Mouse (Mus musculus) megakaryocyte-erythroid progenitor cell, adult 5-6 weeks (primary cell): ENCODE measurements around the gene Cd79b. TPM values are rescaled to one million over a fixed set of nuclear protein-coding genes. Genes with fewer than 3 reads are reported as not detected.

Experiments
- ATAC-seq: replicated peaks from 2 replicates; pipeline ENCODE4 v1.8.0; 2016; ENCODE audit warnings: mild to moderate bottlenecking, inconsistent platforms; ENCODE audit not compliant: severe bottlenecking, poor library complexity, low FRiP score, low TSS enrichment
- total RNA-seq, 2 experiments: library from RNA; stranded (forward) in 1 of 2; stranded (reverse) in 1 of 2; fragments of 200-1000, 215-1000 nt in 1 of 2; fragments of >200 nt in 1 of 2; fragmentation: Nextera tagmentation in 1 of 2; gene quantifications; 2 replicates each; pipeline ENCODE4 v1.2.3; 2014 to 2017

The Cd79b gene
- total RNA-seq, 2 experiments from 2014 or later = 1.4 to 21.6 TPM

- ATAC-seq = no peak
Observed at GRCm38 (mm10) chr11:106283371-106283770, 31.2 kb downstream of the Cd79b start.

GRCm38 (mm10) chr11:106282452-106282851, 32.1 kb downstream of the Cd79b start:
- ATAC-seq = no peak

GRCm38 (mm10) chr11:106276454-106276853, 38.1 kb downstream of the Cd79b start, which contains the start of gene Tcam1:
Gene Tcam1 (plus strand): TSS chr11:106276672.
- peak; percentile 77 for ATAC-seq

- no peak for ATAC-seq
Observed at GRCm38 (mm10) chr11:106274971-106275411, 39.6 kb downstream of the Cd79b start.

- ATAC-seq = no peak
Observed at GRCm38 (mm10) chr11:106274374-106274773, 40.2 kb downstream of the Cd79b start.

- no peak for ATAC-seq
Observed at GRCm38 (mm10) chr11:106273811-106274210, 40.8 kb downstream of the Cd79b start.

- ATAC-seq = no peak
Observed at GRCm38 (mm10) chr11:106273311-106273684, 41.3 kb downstream of the Cd79b start.

GRCm38 (mm10) chr11:106272644-106273310, 41.8 kb downstream of the Cd79b start, which contains the start of gene Smarcd2:
Gene Smarcd2 (minus strand): TSS chr11:106272972.
- ATAC-seq = peak; percentile 82

- ATAC-seq = no peak; the same call in 1 of the 2 replicates
Observed at GRCm38 (mm10) chr11:106271794-106272643, 42.5 kb downstream of the Cd79b start.

GRCm38 (mm10) chr11:106271131-106271793, 43.3 kb downstream of the Cd79b start:
- no peak for ATAC-seq

- no peak for ATAC-seq
Observed at GRCm38 (mm10) chr11:106269060-106269431, 45.5 kb downstream of the Cd79b start.

- ATAC-seq = no peak
Observed at GRCm38 (mm10) chr11:106268326-106269059, 46.1 kb downstream of the Cd79b start.

- no peak for ATAC-seq
Observed at GRCm38 (mm10) chr11:106267871-106268270, 46.7 kb downstream of the Cd79b start.

- peak; percentile 73 for ATAC-seq
Observed at GRCm38 (mm10) chr11:106267311-106267852, 47.2 kb downstream of the Cd79b start.

- ATAC-seq = no peak
Observed at GRCm38 (mm10) chr11:106266431-106266830, 48.1 kb downstream of the Cd79b start.

- no peak for ATAC-seq
Observed at GRCm38 (mm10) chr11:106265570-106265969, 49.0 kb downstream of the Cd79b start.

- ATAC-seq = no peak
Observed at GRCm38 (mm10) chr11:106264988-106265387, 49.6 kb downstream of the Cd79b start.

GRCm38 (mm10) chr11:106263963-106264362, 50.6 kb downstream of the Cd79b start:
- ATAC-seq = no peak
